Mouse (Mus musculus): ENCODE measurements around the gene Mr1. TPM values are rescaled to one million over a fixed set of nuclear protein-coding genes. Genes with fewer than 3 reads are reported as not detected.

Gene Mr1
- total RNA-seq, 1 experiment = not detected

- Histone ChIP-seq H3K36me3 (ENCODE audit: control insufficient read depth, insufficient read depth, low read length, poor library complexity, severe bottlenecking) (no peaks in the 10 kb centered on the region), H3K9ac (ENCODE audit: insufficient read depth, low read depth, low read length, poor library complexity, severe bottlenecking) (peak overlapping the region; percentile 73; the same call in 1 of the 2 replicates), H3K9me3 (ENCODE audit: control insufficient read depth, insufficient read depth, low read depth, low read length) (no peaks in the 10 kb centered on the region), H3K27ac (ENCODE audit: insufficient read depth, low read depth, low read length, poor library complexity, severe bottlenecking) (no peak overlapping the region), H3K4me3 (ENCODE audit: insufficient read depth in 1 of 2, low read depth in 1 of 2, low read length in 2 of 2, poor library complexity in 1 of 2, severe bottlenecking in 1 of 2) (peak overlapping the region; percentile 48 to 81), H3K4me1 (ENCODE audit: control insufficient read depth in 2 of 2, insufficient read depth in 2 of 2, low read length in 2 of 2, poor library complexity in 1 of 2) (peaks cover 9 to 20% of the 10 kb centered on the region in 2 experiments; a peak in 3 of 4 replicates)
- DNase-seq (ENCODE audit: low read depth, low spot score) = no peak
- TF ChIP-seq HCFC1 (IDR thresholded peaks at IDR 0.05; ENCODE audit: borderline replicate concordance, insufficient read depth, low read length) (no peak), MAFK (IDR thresholded peaks at IDR 0.05; ENCODE audit: insufficient read depth, low read depth, low read length) (no peak), CHD2 (IDR thresholded peaks at IDR 0.05; ENCODE audit: low read depth, low read length) (no peak), ZNF384 (IDR thresholded peaks at IDR 0.05; ENCODE audit: low read depth, low read length) (no peak), ZC3H11A (IDR thresholded peaks at IDR 0.05; ENCODE audit: borderline replicate concordance, low read depth, low read length) (no peak)
- in situ Hi-C loops (cut with MboI; ENCODE audit: low sequenced_read_pairs in 2 of 2, unreplicated experiment in 2 of 2) = loop anchor here (25.0 kb wide), 1 partner anchor 655 kb away; no protein-coding TSS in a partner anchor
Observed at GRCm38 (mm10) chr1:155082158-155082964, 64.3 kb downstream of the Mr1 start.

- Histone ChIP-seq H3K9ac (ENCODE audit: insufficient read depth, low read depth, low read length, poor library complexity, severe bottlenecking) (no peak overlapping the region), H3K36me3 (ENCODE audit: control insufficient read depth, insufficient read depth, low read length, poor library complexity, severe bottlenecking) (no peaks in the 10 kb centered on the region), H3K4me1 (ENCODE audit: control insufficient read depth in 2 of 2, insufficient read depth in 2 of 2, low read length in 2 of 2, poor library complexity in 1 of 2) (peaks cover 2 to 24% of the 10 kb centered on the region in 2 experiments; a peak in 2 of 4 replicates), H3K27ac (ENCODE audit: insufficient read depth, low read depth, low read length, poor library complexity, severe bottlenecking) (no peak overlapping the region), H3K9me3 (ENCODE audit: control insufficient read depth, insufficient read depth, low read depth, low read length) (no peaks in the 10 kb centered on the region), H3K4me3 (ENCODE audit: insufficient read depth in 1 of 2, low read depth in 1 of 2, low read length in 2 of 2, poor library complexity in 1 of 2, severe bottlenecking in 1 of 2) (no peak overlapping the region)
- in situ Hi-C loops (cut with MboI; ENCODE audit: low sequenced_read_pairs in 2 of 2, unreplicated experiment in 2 of 2) = loop anchor here (25.0 kb wide), 1 partner anchor 660 kb away; no protein-coding TSS in a partner anchor
- TF ChIP-seq ZNF384 (IDR thresholded peaks at IDR 0.05; ENCODE audit: low read depth, low read length) (no peak), ZC3H11A (IDR thresholded peaks at IDR 0.05; ENCODE audit: borderline replicate concordance, low read depth, low read length) (no peak), CHD2 (IDR thresholded peaks at IDR 0.05; ENCODE audit: low read depth, low read length) (no peak), HCFC1 (IDR thresholded peaks at IDR 0.05; ENCODE audit: borderline replicate concordance, insufficient read depth, low read length) (no peak), MAFK (IDR thresholded peaks at IDR 0.05; ENCODE audit: insufficient read depth, low read depth, low read length) (no peak)
- DNase-seq (ENCODE audit: low read depth, low spot score) = no peak
Observed at GRCm38 (mm10) chr1:155077675-155078074, 68.9 kb downstream of the Mr1 start.

Other genes starting within 250 kb of the Mr1 start
- 7.2 and 11.7 TPM in 2 replicates for gene Ier5, start 47.2 kb downstream of the Mr1 start, total RNA-seq (2012; rRNA removed)
- gene Stx6, start 11.9 kb upstream of the Mr1 start, total RNA-seq (2012; rRNA removed) = 22.7 and 23.9 TPM in 2 replicates
- gene BC034090, start 97.6 kb upstream of the Mr1 start, total RNA-seq (2012; rRNA removed) = 4.2 and 7.8 TPM in 2 replicates